Mouse (Mus musculus): Measurements from ENCODE around the gene Plau. TPM values are rescaled to one million over a fixed set of nuclear protein-coding genes. Genes with fewer than 3 reads are reported as not detected.
A peak's percentile ranks its signal among the peaks of the same experiment; 100 is the strongest.

The Plau gene
- polyA plus RNA-seq, 1 experiment from 2014 or later: 0.49 TPM

DNA sequence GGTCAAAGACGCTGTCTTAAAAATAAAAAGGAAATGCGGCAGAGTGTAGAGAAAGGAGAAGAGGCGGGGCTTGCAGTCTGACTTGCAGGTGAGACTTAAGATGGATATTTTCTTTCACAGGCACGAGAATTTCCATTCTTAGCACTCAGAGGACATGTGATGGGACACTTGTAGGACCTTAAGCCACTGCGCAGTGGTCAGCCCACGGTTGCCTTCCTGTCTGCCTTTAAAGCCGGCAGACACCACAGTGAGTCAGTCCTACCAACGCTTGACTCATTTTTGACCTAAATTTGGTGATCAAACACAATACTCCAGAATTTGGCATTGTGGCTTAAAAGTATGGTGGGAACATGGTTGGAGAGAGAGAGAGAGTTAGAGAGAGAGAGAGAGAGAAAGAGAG is 25.2 kb upstream of the Plau start:
- Histone ChIP-seq H3K9ac (no peak overlapping the region), H3K27me3 (replicated peaks) (peaks cover 18% of the 10 kb centered on the region), H3K4me3 (no peak overlapping the region), H3K9me3 (replicated peaks) (no peaks in the 10 kb centered on the region), H3K36me3 (no peaks in the 10 kb centered on the region), H3K4me1 (no peaks in the 10 kb centered on the region), H3K4me2 (no peak overlapping the region), H3K27ac (no peak overlapping the region)
- 48% methylated on average over 8 of the region's 8 CpGs for WGBS (ENCODE audit: insufficient replicate concordance)
- no peak for ATAC-seq

GRCm38 (mm10) chr14:20811779-20812406 is 24.6 kb upstream of the Plau start:
- 59% methylated on average over 7 of the region's 7 CpGs for WGBS (ENCODE audit: insufficient replicate concordance)
- ATAC-seq: no peak
- Histone ChIP-seq H3K27ac (no peak overlapping the region), H3K4me1 (no peaks in the 10 kb centered on the region), H3K9ac (no peak overlapping the region), H3K9me3 (replicated peaks) (no peaks in the 10 kb centered on the region), H3K4me3 (no peak overlapping the region), H3K36me3 (no peaks in the 10 kb centered on the region), H3K4me2 (no peak overlapping the region), H3K27me3 (replicated peaks) (peaks cover 16% of the 10 kb centered on the region)

- Histone ChIP-seq H3K4me2 (no peak overlapping the region), H3K4me3 (no peak overlapping the region), H3K36me3 (no peaks in the 10 kb centered on the region), H3K27ac (no peak overlapping the region), H3K27me3 (replicated peaks) (peaks cover 14% of the 10 kb centered on the region), H3K4me1 (no peaks in the 10 kb centered on the region), H3K9ac (no peak overlapping the region), H3K9me3 (replicated peaks) (no peaks in the 10 kb centered on the region)
- no peak for ATAC-seq
- WGBS (ENCODE audit: insufficient replicate concordance): 71% methylated on average over 3 of the region's 3 CpGs
Measured at GRCm38 (mm10) chr14:20815448-20815847, 21.0 kb upstream of the Plau start.

DNA sequence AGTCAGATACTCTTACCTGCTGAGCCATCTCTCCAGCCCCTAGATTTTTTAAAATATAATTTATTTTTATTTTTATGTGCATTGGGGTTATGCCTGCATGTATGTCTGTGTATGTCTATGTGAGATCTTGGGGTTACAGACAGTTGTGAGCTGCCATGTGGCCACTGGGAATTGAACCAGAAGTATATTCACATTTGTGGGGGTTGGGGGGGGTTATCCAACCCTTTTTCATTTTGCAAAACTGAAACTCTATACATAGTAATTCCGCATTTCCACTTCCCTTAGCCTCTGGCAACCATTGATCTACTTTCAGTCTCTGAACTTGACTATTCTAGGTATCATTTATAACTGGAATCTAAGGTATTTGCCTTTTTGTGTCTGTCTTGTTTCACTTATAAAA is 11.9 kb upstream of the Plau start:
- Histone ChIP-seq H3K4me3 (no peak overlapping the region), H3K9me3 (replicated peaks) (no peaks in the 10 kb centered on the region), H3K27me3 (replicated peaks) (no peaks in the 10 kb centered on the region), H3K9ac (no peak overlapping the region), H3K27ac (no peak overlapping the region), H3K36me3 (no peaks in the 10 kb centered on the region), H3K4me1 (no peaks in the 10 kb centered on the region), H3K4me2 (no peak overlapping the region)
- 49% methylated on average over 1 of the region's 1 CpGs for WGBS (ENCODE audit: insufficient replicate concordance)
- no peak for ATAC-seq

DNA sequence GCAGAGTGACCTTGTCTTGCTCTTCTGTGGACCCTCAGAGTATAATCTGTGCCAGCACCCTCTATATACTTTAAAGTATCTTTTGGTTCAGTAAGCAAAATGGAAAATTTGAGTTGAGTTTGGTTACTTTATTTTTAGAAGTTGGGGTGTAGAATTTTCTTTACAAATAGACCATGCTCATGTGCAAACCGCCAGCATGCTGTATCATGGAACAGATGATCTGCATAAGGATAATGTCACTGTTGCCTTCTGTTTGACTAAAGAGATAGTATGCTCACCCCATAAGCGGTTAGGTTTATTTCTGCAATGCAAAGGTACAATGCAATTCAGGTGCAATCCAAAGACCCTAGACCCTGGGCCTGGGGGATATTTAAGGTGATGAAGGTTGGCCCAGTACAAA is 10.9 kb upstream of the Plau start:
- H3K4me2 ChIP-seq: no peak overlapping the region
- WGBS (ENCODE audit: insufficient replicate concordance): 78% methylated on average over 2 of the region's 2 CpGs
- no peak for ATAC-seq

DNA sequence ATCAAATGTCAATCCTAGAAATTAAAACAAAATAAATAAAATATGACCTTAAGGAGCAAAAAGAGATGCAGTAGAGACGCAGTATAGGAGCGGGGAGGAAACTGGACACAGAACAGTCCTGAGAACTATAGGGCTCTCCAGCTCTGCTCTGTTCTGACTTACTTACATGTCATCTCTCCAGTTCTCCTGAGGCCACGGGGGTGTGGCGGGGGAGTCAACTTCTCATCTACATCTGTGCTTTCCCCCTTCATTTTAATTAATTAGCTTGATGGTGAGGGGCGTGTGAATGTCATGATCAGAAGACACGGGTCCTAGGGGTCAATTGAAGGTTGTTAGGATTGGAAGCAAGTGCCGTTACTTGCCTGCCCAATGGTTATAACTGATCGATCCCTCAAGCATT is 9.4 kb upstream of the Plau start:
- Histone ChIP-seq H3K4me3 (no peak overlapping the region), H3K9ac (no peak overlapping the region), H3K4me1 (peaks cover 4% of the 10 kb centered on the region; the same call in 1 of the 2 replicates), H3K9me3 (replicated peaks) (no peaks in the 10 kb centered on the region), H3K36me3 (no peaks in the 10 kb centered on the region), H3K27me3 (replicated peaks) (no peaks in the 10 kb centered on the region), H3K27ac (no peak overlapping the region), H3K4me2 (no peak overlapping the region)
- ATAC-seq: no peak
- WGBS (ENCODE audit: insufficient replicate concordance): 67% methylated on average over 8 of the region's 8 CpGs

More for the DNA sequence above, 10.9 kb upstream of the Plau start:
- Histone ChIP-seq H3K27ac (no peak overlapping the region), H3K4me1 (no peaks in the 10 kb centered on the region), H3K9me3 (replicated peaks) (no peaks in the 10 kb centered on the region), H3K9ac (no peak overlapping the region), H3K4me3 (no peak overlapping the region), H3K36me3 (no peaks in the 10 kb centered on the region), H3K27me3 (replicated peaks) (no peaks in the 10 kb centered on the region)

DNA sequence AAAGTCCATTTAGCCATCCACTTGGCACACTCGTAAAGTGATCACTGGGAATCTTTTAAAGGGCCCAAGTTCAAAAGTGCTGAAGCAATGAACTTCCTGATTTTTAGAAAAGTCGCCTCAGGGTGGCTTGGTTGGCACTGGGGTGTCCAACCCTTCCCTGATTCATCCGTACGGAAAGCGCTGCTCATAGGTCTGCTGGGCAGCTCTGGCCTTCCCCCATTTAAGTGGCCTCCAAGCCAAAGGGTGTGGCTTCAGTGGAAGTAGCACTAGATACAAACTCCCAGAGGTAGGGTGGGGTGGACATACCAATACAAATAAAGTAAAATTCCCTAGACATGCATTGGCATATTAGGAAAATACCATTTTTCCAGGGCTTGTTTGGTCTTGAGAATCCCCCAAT is 9.0 kb upstream of the Plau start:
- Histone ChIP-seq H3K27ac (no peak overlapping the region), H3K36me3 (no peaks in the 10 kb centered on the region), H3K4me1 (peaks cover 4% of the 10 kb centered on the region; the same call in 1 of the 2 replicates), H3K4me3 (no peak overlapping the region), H3K4me2 (no peak overlapping the region), H3K9me3 (replicated peaks) (no peaks in the 10 kb centered on the region), H3K27me3 (replicated peaks) (no peaks in the 10 kb centered on the region), H3K9ac (no peak overlapping the region)
- WGBS (ENCODE audit: insufficient replicate concordance): 75% methylated on average over 5 of the region's 5 CpGs
- ATAC-seq: no peak

GRCm38 (mm10) chr14:20828524-20828923 is 7.9 kb upstream of the Plau start:
- H3K4me1 ChIP-seq: peaks cover 4% of the 10 kb centered on the region; the same call in 1 of the 2 replicates
- H3K4me2 ChIP-seq: no peak overlapping the region
- WGBS (ENCODE audit: insufficient replicate concordance): 71% methylated on average over 3 of the region's 3 CpGs
- no peaks in the 10 kb centered on the region for H3K36me3 ChIP-seq
- H3K27me3 ChIP-seq (replicated peaks): 0 out of 2 replicates have a peak, but pooled peaks cover 2% of the 10 kb centered on the region
- ATAC-seq: no peak
- no peak overlapping the region for H3K9ac ChIP-seq
- no peak overlapping the region for H3K27ac ChIP-seq
- no peak overlapping the region for H3K4me3 ChIP-seq
- H3K9me3 ChIP-seq (replicated peaks): no peaks in the 10 kb centered on the region

DNA sequence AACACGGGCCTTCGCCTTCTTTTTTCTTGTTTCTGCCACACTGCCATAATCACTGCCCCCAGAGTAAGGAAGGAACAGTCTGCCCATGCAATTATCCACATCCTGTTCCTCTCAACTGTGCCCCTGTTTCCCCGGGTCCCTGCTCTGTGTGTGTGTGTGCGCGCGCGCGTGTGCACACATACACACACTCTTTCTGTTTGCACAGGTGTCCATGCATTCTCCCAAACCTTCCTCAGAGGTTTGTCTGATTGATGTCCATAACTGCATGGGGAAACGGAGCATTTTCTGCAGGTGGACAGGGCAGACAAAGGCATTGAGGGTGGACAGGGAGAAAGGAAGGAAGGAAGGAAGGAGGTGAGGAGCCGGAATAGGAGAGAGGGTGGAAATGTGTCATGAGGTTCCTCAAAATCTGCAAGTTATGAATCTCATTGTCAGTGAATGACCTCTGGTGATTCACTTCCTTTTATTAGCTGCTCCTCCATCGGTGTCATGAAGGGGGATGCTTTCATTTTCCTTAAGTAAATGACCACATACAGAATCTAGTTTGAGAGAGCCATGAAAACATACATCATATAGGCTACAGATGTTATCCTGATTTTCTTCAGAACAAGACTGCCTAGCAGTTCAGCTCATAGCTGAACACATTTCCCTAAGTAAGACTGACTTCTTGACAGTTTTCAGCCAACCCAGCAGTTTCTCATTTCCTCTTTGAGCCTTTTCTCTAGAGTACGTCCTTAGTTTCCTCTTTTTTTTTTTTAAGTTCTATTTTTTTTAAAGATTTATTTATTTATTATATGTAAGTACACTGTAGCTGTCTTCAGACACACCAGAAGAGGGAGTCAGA is 6.7 kb upstream of the Plau start:
- Histone ChIP-seq H3K4me2 (peak overlapping the region; percentile 13; the same call in 1 of the 2 replicates), H3K27ac (no peak overlapping the region), H3K27me3 (replicated peaks) (peaks cover 14% of the 10 kb centered on the region), H3K9ac (no peak overlapping the region), H3K4me1 (peaks cover 4% of the 10 kb centered on the region; the same call in 1 of the 2 replicates), H3K4me3 (no peak overlapping the region), H3K9me3 (replicated peaks) (no peaks in the 10 kb centered on the region), H3K36me3 (no peaks in the 10 kb centered on the region)
- no peak for ATAC-seq
- WGBS (ENCODE audit: insufficient replicate concordance): 32% methylated on average over 12 of the region's 12 CpGs

DNA sequence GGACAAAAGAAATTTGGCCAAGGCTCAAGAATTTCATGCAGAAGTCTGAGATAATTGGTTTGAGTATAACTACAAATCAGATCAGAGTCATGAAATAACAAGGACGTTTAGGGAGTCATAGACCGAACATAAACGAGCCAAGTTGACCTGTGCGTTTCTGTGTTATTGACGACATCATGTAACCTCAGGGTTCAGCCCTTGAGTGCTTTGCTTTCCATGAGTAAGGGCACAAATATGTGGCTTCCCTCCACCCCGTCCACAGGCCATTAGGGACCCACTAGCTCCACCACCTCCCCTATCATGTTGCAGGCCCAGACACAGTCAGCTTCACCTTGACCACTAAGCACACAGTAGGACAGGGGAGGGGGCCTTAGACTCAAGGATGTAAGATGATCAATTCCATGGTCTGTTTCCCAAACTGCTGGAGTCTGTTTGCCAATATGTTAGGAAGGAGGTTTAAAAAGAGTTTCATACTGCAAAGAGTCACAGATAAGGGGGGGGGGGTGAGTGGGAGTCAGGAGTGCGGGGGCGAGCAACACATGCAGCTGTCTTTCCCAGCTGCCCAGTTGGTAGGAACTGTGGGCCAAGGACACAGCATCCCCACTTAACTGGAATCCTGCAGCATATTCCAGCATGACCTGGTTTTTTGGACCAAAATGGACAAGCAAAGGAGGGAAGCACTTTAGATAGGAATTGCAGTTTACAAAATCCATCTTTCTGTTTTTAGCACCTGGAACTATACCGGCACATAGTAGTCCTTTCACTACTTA is 5.1 kb upstream of the Plau start:
- WGBS (ENCODE audit: insufficient replicate concordance): 64% methylated on average over 9 of the region's 9 CpGs
- Histone ChIP-seq H3K4me3 (no peak overlapping the region), H3K4me2 (no peak overlapping the region), H3K9ac (no peak overlapping the region), H3K36me3 (no peaks in the 10 kb centered on the region), H3K27ac (no peak overlapping the region), H3K4me1 (peaks cover 7% of the 10 kb centered on the region; the same call in 1 of the 2 replicates), H3K9me3 (replicated peaks) (no peaks in the 10 kb centered on the region), H3K27me3 (replicated peaks) (peaks cover 28% of the 10 kb centered on the region)
- no peak for ATAC-seq

GRCm38 (mm10) chr14:20831915-20832314 is 4.5 kb upstream of the Plau start:
- H3K27me3 ChIP-seq (replicated peaks): peaks cover 33% of the 10 kb centered on the region
- no peaks in the 10 kb centered on the region for H3K9me3 ChIP-seq (replicated peaks)
- no peak overlapping the region for H3K27ac ChIP-seq
- H3K4me1 ChIP-seq: peaks cover 13% of the 10 kb centered on the region
- no peak overlapping the region for H3K9ac ChIP-seq
- no peak overlapping the region for H3K4me2 ChIP-seq
- WGBS (ENCODE audit: insufficient replicate concordance): 49% methylated on average over 1 of the region's 1 CpGs
- no peaks in the 10 kb centered on the region for H3K36me3 ChIP-seq
- ATAC-seq: no peak
- H3K4me3 ChIP-seq: no peak overlapping the region

DNA sequence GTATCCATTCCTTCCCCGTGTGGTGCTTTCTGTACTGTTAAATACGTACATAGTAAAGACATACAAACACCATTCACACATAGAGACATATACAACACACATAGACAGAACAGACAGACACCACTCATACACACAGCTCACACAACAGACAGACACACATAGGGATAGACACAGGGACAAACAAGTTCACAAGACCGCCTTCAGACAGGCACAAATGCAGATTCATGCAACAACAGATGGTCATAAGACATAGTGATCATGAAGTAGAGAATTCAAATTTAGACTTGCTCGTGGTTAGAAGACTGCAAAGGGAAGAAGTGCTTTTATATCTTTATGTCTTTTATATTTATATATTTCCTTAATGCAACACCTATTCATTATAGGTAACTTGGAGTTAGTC is 2.9 kb upstream of the Plau start:
- Histone ChIP-seq H3K9ac (no peak overlapping the region), H3K9me3 (replicated peaks) (no peaks in the 10 kb centered on the region), H3K4me3 (no peak overlapping the region), H3K27ac (no peak overlapping the region), H3K4me2 (no peak overlapping the region), H3K4me1 (peaks cover 17% of the 10 kb centered on the region), H3K36me3 (no peaks in the 10 kb centered on the region), H3K27me3 (replicated peaks) (peaks cover 50% of the 10 kb centered on the region)
- WGBS (ENCODE audit: insufficient replicate concordance): 65% methylated on average over 4 of the region's 4 CpGs
- no peak for ATAC-seq
